Mouse (Mus musculus): ENCODE data around the gene Cd55.

- TF ChIP-seq CTCF (IDR thresholded peaks at IDR 0.05) (no peak), EP300 (IDR thresholded peaks at IDR 0.05) (no peak)
These were observed 35.8 kb upstream of the Cd55 start for GRCm38 (mm10) chr1:130498331-130498730.

All from lung, postnatal 0 days (tissue).